Mouse (Mus musculus) MEL (cell line): ENCODE data around the gene Hist1h2br. TPM values are rescaled to one million over a fixed set of nuclear protein-coding genes. Genes with fewer than 3 reads are reported as not detected.

Experiments used
- polyA plus RNA-seq, 2 experiments: library from polyadenylated mRNA; stranded (reverse) in 1 of 2; unstranded in 1 of 2; fragments of >175 nt in 1 of 2; fragments of >200 nt in 1 of 2; gene quantifications; 2 replicates each; pipeline versions ENCODE4 v1.2.1 to v1.2.4; 2012; ENCODE audit warnings: low replicate concordance in 2 of 2, low read depth in 1 of 2; ENCODE audit not compliant: insufficient read length in 2 of 2, insufficient read depth in 1 of 2, missing spikeins in 1 of 2
- total RNA-seq: library from RNA; depleted of rRNA; stranded (reverse); fragments of 300-350 nt; gene quantifications from 2 replicates; pipeline ENCODE4 v1.2.3, GENCODE M21; 2012; rRNA removed

The Hist1h2br gene
- total and polyA plus RNA-seq, 3 experiments, result 6.0 to 2,013 TPM; not detected in 1

Other genes starting within 250 kb of the Hist1h2br start
- not detected in 2 replicates for gene Olfr1362, start 219.7 kb upstream of the Hist1h2br start, total RNA-seq
- not detected for gene Olfr1362, start 219.7 kb upstream of the Hist1h2br start, polyA plus RNA-seq
- gene Olfr11, start 191.2 kb upstream of the Hist1h2br start, total RNA-seq, result 0.10 and 0.12 TPM in 2 replicates
- gene Olfr11, start 191.2 kb upstream of the Hist1h2br start, polyA plus RNA-seq, result under 1 TPM in 1 of 2 experiments, not detected in 1; 0.19 TPM
- gene Olfr1361, start 170.4 kb upstream of the Hist1h2br start, total RNA-seq, result not detected in 2 replicates
- gene Olfr1361, start 170.4 kb upstream of the Hist1h2br start, polyA plus RNA-seq, result not detected
- gene Olfr1360, start 156.3 kb upstream of the Hist1h2br start, total RNA-seq, result not detected in 2 replicates
- not detected for gene Olfr1360, start 156.3 kb upstream of the Hist1h2br start, polyA plus RNA-seq
- gene Olfr1359, start 135.6 kb upstream of the Hist1h2br start, total RNA-seq, result not detected in 2 replicates
- gene Olfr1359, start 135.6 kb upstream of the Hist1h2br start, polyA plus RNA-seq, result not detected
- 2,215 and 3,073 TPM in 2 replicates for gene Hist1h2bl, start 117.6 kb upstream of the Hist1h2br start, total RNA-seq
- gene Hist1h2bl, start 117.6 kb upstream of the Hist1h2br start, polyA plus RNA-seq, result 1 to 10 TPM in 1 of 2 experiments, not detected in 1; 6.7 TPM
- 1,435 and 1,802 TPM in 2 replicates for gene Hist1h2ai, start 117.3 kb upstream of the Hist1h2br start, total RNA-seq
- gene Hist1h2ai, start 117.3 kb upstream of the Hist1h2br start, polyA plus RNA-seq, result 1 to 10 TPM in 1 of 2 experiments, not detected in 1; 8.2 TPM
- gene Hist1h3h, start 116.1 kb upstream of the Hist1h2br start, total RNA-seq, result 3,336 and 3,710 TPM in 2 replicates
- gene Hist1h3h, start 116.1 kb upstream of the Hist1h2br start, polyA plus RNA-seq, result 10 to 100 TPM in 1 of 2 experiments, not detected in 1; 18.4 TPM
- gene Hist1h2bm, start 111.7 kb upstream of the Hist1h2br start, total RNA-seq, result 1,196 and 2,041 TPM in 2 replicates
- 1 to 10 TPM in 1 of 2 experiments, not detected in 1; 1.7 TPM for gene Hist1h2bm, start 111.7 kb upstream of the Hist1h2br start, polyA plus RNA-seq
- 947 and 1,094 TPM in 2 replicates for gene Hist1h4j, start 98.7 kb upstream of the Hist1h2br start, total RNA-seq
- gene Hist1h4j, start 98.7 kb upstream of the Hist1h2br start, polyA plus RNA-seq, result 1 to 10 TPM in 1 of 2 experiments, not detected in 1; 2.7 TPM
- gene Hist1h4k, start 83.2 kb upstream of the Hist1h2br start, total RNA-seq, result 3,283 and 3,531 TPM in 2 replicates
- 10 to 100 TPM in 1 of 2 experiments, not detected in 1; 19.1 TPM for gene Hist1h4k, start 83.2 kb upstream of the Hist1h2br start, polyA plus RNA-seq
- 1,127 and 1,310 TPM in 2 replicates for gene Hist1h2ak, start 79.9 kb upstream of the Hist1h2br start, total RNA-seq
- 10 to 100 TPM in 1 of 2 experiments, not detected in 1; 10.6 TPM for gene Hist1h2ak, start 79.9 kb upstream of the Hist1h2br start, polyA plus RNA-seq
- 1,714 and 2,074 TPM in 2 replicates for gene Hist1h2bn, start 79.6 kb upstream of the Hist1h2br start, total RNA-seq
- gene Hist1h2bn, start 79.6 kb upstream of the Hist1h2br start, polyA plus RNA-seq, result 1 to 10 TPM in 1 of 2 experiments, not detected in 1; 5.6 TPM
- 1,140 and 1,462 TPM in 2 replicates for gene Hist1h1b, start 53.1 kb upstream of the Hist1h2br start, total RNA-seq
- gene Hist1h1b, start 53.1 kb upstream of the Hist1h2br start, polyA plus RNA-seq, result 1 to 10 TPM in 1 of 2 experiments, not detected in 1; 2.9 TPM
- gene Hist1h3i, start 50.4 kb upstream of the Hist1h2br start, total RNA-seq, result 1,321 and 1,539 TPM in 2 replicates
- 10 to 100 TPM in 1 of 2 experiments, not detected in 1; 18.1 TPM for gene Hist1h3i, start 50.4 kb upstream of the Hist1h2br start, polyA plus RNA-seq
- gene Hist1h2an, start 46.5 kb upstream of the Hist1h2br start, total RNA-seq, result 1,204 and 1,752 TPM in 2 replicates
- 1,000 to 10,000 TPM in 1 of 2 experiments, 1 to 10 TPM in 1; 8.6 to 1,740 TPM for gene Hist1h2an, start 46.5 kb upstream of the Hist1h2br start, polyA plus RNA-seq
- 512 and 814 TPM in 2 replicates for gene Hist1h2bp, start 46.3 kb upstream of the Hist1h2br start, total RNA-seq
- 1 to 10 TPM in 1 of 2 experiments, not detected in 1; 3.0 TPM for gene Hist1h2bp, start 46.3 kb upstream of the Hist1h2br start, polyA plus RNA-seq
- gene Hist1h2bq, start 23.5 kb upstream of the Hist1h2br start, total RNA-seq, result 2,195 and 3,125 TPM in 2 replicates
- 1 to 10 TPM in 1 of 2 experiments, not detected in 1; 6.2 TPM for gene Hist1h2bq, start 23.5 kb upstream of the Hist1h2br start, polyA plus RNA-seq
- 1.6 TPM in 1 of 2 replicates, not detected in the other for gene Hist1h2ao, start 23.3 kb upstream of the Hist1h2br start, total RNA-seq
- 1,000 to 10,000 TPM in 1 of 2 experiments, not detected in 1; 1,152 TPM for gene Hist1h2ao, start 23.3 kb upstream of the Hist1h2br start, polyA plus RNA-seq
- 28.0 and 49.2 TPM in 2 replicates for gene Hist1h4m, start 22.0 kb upstream of the Hist1h2br start, total RNA-seq
- gene Hist1h4m, start 22.0 kb upstream of the Hist1h2br start, polyA plus RNA-seq, result 10 to 100 TPM in 1 of 2 experiments, not detected in 1; 27.5 TPM
- 9,853 and 10,418 TPM in 2 replicates for gene Hist1h4n, start 1.5 kb upstream of the Hist1h2br start, total RNA-seq
- 1 to 10 TPM in 1 of 2 experiments, not detected in 1; 9.0 TPM for gene Hist1h4n, start 1.5 kb upstream of the Hist1h2br start, polyA plus RNA-seq
- 3,706 and 4,747 TPM in 2 replicates for gene Hist1h2ap, start 236 bp upstream of the Hist1h2br start, total RNA-seq
- gene Hist1h2ap, start 236 bp upstream of the Hist1h2br start, polyA plus RNA-seq, result 100 to 1,000 TPM in 1 of 2 experiments, not detected in 1; 727 TPM
- 0.42 and 0.52 TPM in 2 replicates for gene Zfp184, start 111.4 kb downstream of the Hist1h2br start, total RNA-seq
- 1 to 10 TPM in 1 of 2 experiments, not detected in 1; 1.0 TPM for gene Zfp184, start 111.4 kb downstream of the Hist1h2br start, polyA plus RNA-seq
- not detected in 2 replicates for gene Pom121l2, start 147.5 kb downstream of the Hist1h2br start, total RNA-seq
- gene Pom121l2, start 147.5 kb downstream of the Hist1h2br start, polyA plus RNA-seq, result not detected
- gene Prss16, start 176.0 kb downstream of the Hist1h2br start, total RNA-seq, result not detected in 2 replicates
- gene Prss16, start 176.0 kb downstream of the Hist1h2br start, polyA plus RNA-seq, result under 1 TPM in 1 of 2 experiments, not detected in 1; 0.47 TPM
- 1,264 and 1,284 TPM in 2 replicates for gene Hist1h2ah, start 201.8 kb downstream of the Hist1h2br start, total RNA-seq
- gene Hist1h2ah, start 201.8 kb downstream of the Hist1h2br start, polyA plus RNA-seq, result 1 to 10 TPM in 1 of 2 experiments, not detected in 1; 3.7 TPM
- 2,495 and 3,316 TPM in 2 replicates for gene Hist1h2bk, start 202.1 kb downstream of the Hist1h2br start, total RNA-seq
- 1 to 10 TPM in 1 of 2 experiments, not detected in 1; 5.7 TPM for gene Hist1h2bk, start 202.1 kb downstream of the Hist1h2br start, polyA plus RNA-seq
- gene Hist1h4i, start 207.6 kb downstream of the Hist1h2br start, total RNA-seq, result 1,065 and 1,370 TPM in 2 replicates
- 10 to 100 TPM in 1 of 2 experiments, not detected in 1; 10.4 TPM for gene Hist1h4i, start 207.6 kb downstream of the Hist1h2br start, polyA plus RNA-seq
- gene Hist1h2ag, start 209.2 kb downstream of the Hist1h2br start, total RNA-seq, result 766 and 975 TPM in 2 replicates
- 1 to 10 TPM in 1 of 2 experiments, not detected in 1; 5.9 TPM for gene Hist1h2ag, start 209.2 kb downstream of the Hist1h2br start, polyA plus RNA-seq
- 2,032 and 2,655 TPM in 2 replicates for gene Hist1h2bj, start 209.5 kb downstream of the Hist1h2br start, total RNA-seq
- 1 to 10 TPM in 1 of 2 experiments, not detected in 1; 4.7 TPM for gene Hist1h2bj, start 209.5 kb downstream of the Hist1h2br start, polyA plus RNA-seq